Mouse (Mus musculus) spleen, postnatal 4 days (tissue): ENCODE measurements around the gene Usp30.

Source experiments
- DNase-seq, 2 experiments: peaks; one replicate each; pipeline ENCODE4 v3.0.0; 2022; ENCODE audit warnings: low spot score in 2 of 2

Gene Usp30

GRCm38 (mm10) chr5:114066601-114067000 is 1.3 kb downstream of the Usp30 start:
- no peak for DNase-seq

GRCm38 (mm10) chr5:114067543-114067942 is 2.3 kb downstream of the Usp30 start:
- DNase-seq = no peak

- DNase-seq = no peak
These were observed 2.7 kb downstream of the Usp30 start for GRCm38 (mm10) chr5:114067982-114068381.

GRCm38 (mm10) chr5:114070858-114071257 is 5.6 kb downstream of the Usp30 start:
- DNase-seq = no peak

- no peak for DNase-seq
These were observed 7.0 kb downstream of the Usp30 start for GRCm38 (mm10) chr5:114072262-114072661.

GRCm38 (mm10) chr5:114077009-114077408 is 11.7 kb downstream of the Usp30 start:
- DNase-seq = no peak

GRCm38 (mm10) chr5:114085501-114085900 is 20.2 kb downstream of the Usp30 start:
- no peak for DNase-seq

GRCm38 (mm10) chr5:114087875-114088480 is 22.7 kb downstream of the Usp30 start:
- DNase-seq = no peak

- DNase-seq = no peak
These were observed 25.3 kb downstream of the Usp30 start for GRCm38 (mm10) chr5:114090421-114091013.

GRCm38 (mm10) chr5:114091057-114091807 is 26.0 kb downstream of the Usp30 start, which contains the start of gene Svop:
Svop (minus strand) TSS chr5:114091570.
- peak; percentile 50 to 80 for DNase-seq

- peak; percentile 84 to 94 for DNase-seq
These were observed 34.6 kb downstream of the Usp30 start for GRCm38 (mm10) chr5:114099709-114100389.

GRCm38 (mm10) chr5:114100390-114101099 is 35.3 kb downstream of the Usp30 start:
- no peak for DNase-seq

GRCm38 (mm10) chr5:114101873-114102272 is 36.6 kb downstream of the Usp30 start:
- DNase-seq = no peak

GRCm38 (mm10) chr5:114102807-114103206 is 37.5 kb downstream of the Usp30 start:
- no peak for DNase-seq

- no peak for DNase-seq
These were observed 41.2 kb downstream of the Usp30 start for GRCm38 (mm10) chr5:114106391-114106935.

- no peak for DNase-seq
These were observed 48.1 kb downstream of the Usp30 start for GRCm38 (mm10) chr5:114113334-114113733.

- no peak for DNase-seq
These were observed 49.8 kb downstream of the Usp30 start for GRCm38 (mm10) chr5:114115030-114115429.

GRCm38 (mm10) chr5:114116586-114116985 is 51.3 kb downstream of the Usp30 start:
- DNase-seq = no peak

GRCm38 (mm10) chr5:114119806-114120205 is 54.5 kb downstream of the Usp30 start:
- no peak for DNase-seq

GRCm38 (mm10) chr5:114126008-114126407 is 60.7 kb downstream of the Usp30 start:
- DNase-seq = no peak

GRCm38 (mm10) chr5:114126499-114127244 is 61.4 kb downstream of the Usp30 start:
- no peak for DNase-seq
